Mouse (Mus musculus): Measurements from ENCODE around the gene Nr1i2. TPM values are rescaled to one million over a fixed set of nuclear protein-coding genes. Genes with fewer than 3 reads are reported as not detected.
"Not testable (repeated sequence)": the region's sequence is repeated elsewhere in the genome, so short reads cannot be mapped to it uniquely, and the experiment has no call there.

Gene Nr1i2
- polyA plus RNA-seq, 1 experiment from 2014 or later = 4.8 TPM

DNA sequence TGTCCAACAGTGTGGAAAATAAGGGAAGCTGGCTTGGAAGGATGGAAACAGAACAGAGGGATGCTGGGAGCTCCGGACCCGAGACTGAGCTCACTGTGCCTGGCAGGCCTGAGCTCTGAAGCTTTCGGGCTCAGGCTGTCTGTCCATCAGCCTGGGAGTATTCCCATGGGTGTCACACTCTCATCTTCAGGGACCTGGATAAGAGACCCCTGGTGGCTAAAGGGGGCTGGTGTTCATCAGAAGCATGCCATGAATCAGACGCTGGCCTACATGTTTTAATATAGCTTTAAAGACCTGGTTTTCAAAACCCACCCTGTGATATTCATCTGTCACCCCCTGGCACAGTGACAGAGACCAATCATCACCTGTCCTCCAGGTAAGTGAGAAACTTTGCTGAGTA lies 39.5 kb downstream of the Nr1i2 start:
- no peak overlapping the region for H3K9ac ChIP-seq
- 48% methylated on average over 4 of the region's 4 CpGs for WGBS (ENCODE audit: insufficient replicate concordance)
- H3K27me3 ChIP-seq = no peaks in the 10 kb centered on the region
- H3K4me2 ChIP-seq = no peak overlapping the region
- no peaks in the 10 kb centered on the region for H3K36me3 ChIP-seq (replicated peaks)
- H3K4me1 ChIP-seq (replicated peaks) = no peaks in the 10 kb centered on the region
- H3K4me3 ChIP-seq (replicated peaks) = no peak overlapping the region
- ATAC-seq (ENCODE audit: insufficient read depth) = no peak
- H3K9me3 ChIP-seq (replicated peaks) = no peaks in the 10 kb centered on the region
- H3K27ac ChIP-seq (replicated peaks) = no peak overlapping the region

- no peak overlapping the region for H3K9ac ChIP-seq
Observed at GRCm38 (mm10) chr16:38254001-38254400, 40.6 kb downstream of the Nr1i2 start.

GRCm38 (mm10) chr16:38250467-38250866 lies 44.2 kb downstream of the Nr1i2 start:
- no peak overlapping the region for H3K4me2 ChIP-seq
- H3K4me3 ChIP-seq (replicated peaks) = no peak overlapping the region
- H3K27ac ChIP-seq (replicated peaks) = no peak overlapping the region
- no peaks in the 10 kb centered on the region for H3K36me3 ChIP-seq (replicated peaks)
- ATAC-seq (ENCODE audit: insufficient read depth) = no peak
- H3K27me3 ChIP-seq = no peaks in the 10 kb centered on the region
- no peaks in the 10 kb centered on the region for H3K9me3 ChIP-seq (replicated peaks)
- H3K9ac ChIP-seq = no peak overlapping the region
- whole genome bisulfite sequencing (ENCODE audit: insufficient replicate concordance) = 77% methylated on average over 6 of the region's 6 CpGs
- no peaks in the 10 kb centered on the region for H3K4me1 ChIP-seq (replicated peaks)

More at GRCm38 (mm10) chr16:38254001-38254400, 40.6 kb downstream of the Nr1i2 start:
- no peaks in the 10 kb centered on the region for H3K9me3 ChIP-seq (replicated peaks)
- no peaks in the 10 kb centered on the region for H3K4me1 ChIP-seq (replicated peaks)
- no peaks in the 10 kb centered on the region for H3K27me3 ChIP-seq
- no peak overlapping the region for H3K27ac ChIP-seq (replicated peaks)
- no peak overlapping the region for H3K4me3 ChIP-seq (replicated peaks)
- H3K36me3 ChIP-seq (replicated peaks) = no peaks in the 10 kb centered on the region
- no peak for ATAC-seq (ENCODE audit: insufficient read depth)
- WGBS (ENCODE audit: insufficient replicate concordance) = 78% methylated on average over 14 of the region's 14 CpGs
- H3K4me2 ChIP-seq = no peak overlapping the region

DNA sequence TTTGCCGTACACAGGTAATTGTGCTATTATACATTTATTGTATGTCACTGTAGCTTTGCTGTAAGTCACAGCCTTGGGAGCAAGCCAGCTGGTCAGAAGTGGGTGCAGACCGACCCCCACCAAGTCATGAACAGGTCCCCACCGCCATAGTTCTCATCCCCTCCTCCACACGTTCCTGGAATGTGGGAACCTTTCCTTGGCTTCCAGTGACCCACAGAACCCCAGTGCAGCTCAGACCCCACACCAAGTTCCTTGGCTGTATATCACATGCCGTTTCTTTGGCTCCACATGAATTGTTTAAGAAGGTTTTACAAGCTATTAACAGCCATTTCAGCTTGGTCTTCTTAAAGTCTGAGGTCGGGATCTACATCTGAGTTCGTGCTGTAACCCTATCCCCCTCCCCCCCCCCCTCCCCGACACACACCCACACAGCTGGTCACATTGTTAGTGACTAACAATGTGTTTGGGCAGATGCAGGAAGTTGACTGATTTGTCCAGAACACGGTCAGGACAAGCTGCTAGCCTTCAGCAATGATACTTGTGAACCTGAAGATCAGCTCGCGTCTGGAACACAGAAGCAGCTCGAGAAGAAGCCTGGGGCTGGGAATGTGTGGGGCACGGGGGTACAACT lies 46.2 kb downstream of the Nr1i2 start:
- Histone ChIP-seq H3K4me1 (replicated peaks) (no peaks in the 10 kb centered on the region), H3K9me3 (replicated peaks) (no peaks in the 10 kb centered on the region), H3K27me3 (no peaks in the 10 kb centered on the region), H3K9ac (no peak overlapping the region), H3K27ac (replicated peaks) (no peak overlapping the region), H3K36me3 (replicated peaks) (no peaks in the 10 kb centered on the region; the same call in 1 of the 2 replicates), H3K4me2 (no peak overlapping the region), H3K4me3 (replicated peaks) (no peak overlapping the region)
- WGBS (ENCODE audit: insufficient replicate concordance) = 27% methylated on average over 13 of the region's 13 CpGs
- ATAC-seq (ENCODE audit: insufficient read depth) = no peak

GRCm38 (mm10) chr16:38245849-38246585 lies 48.6 kb downstream of the Nr1i2 start:
- Histone ChIP-seq H3K9ac (no peak overlapping the region), H3K4me1 (replicated peaks) (no peaks in the 10 kb centered on the region), H3K27me3 (no peaks in the 10 kb centered on the region), H3K27ac (replicated peaks) (no peak overlapping the region), H3K36me3 (replicated peaks) (peaks cover 11% of the 10 kb centered on the region), H3K4me3 (replicated peaks) (no peak overlapping the region), H3K4me2 (no peak overlapping the region), H3K9me3 (replicated peaks) (no peaks in the 10 kb centered on the region)
- ATAC-seq (ENCODE audit: insufficient read depth) = no peak
- WGBS (ENCODE audit: insufficient replicate concordance) = 66% methylated on average over 5 of the region's 5 CpGs

GRCm38 (mm10) chr16:38245379-38245778 lies 49.2 kb downstream of the Nr1i2 start:
- no peaks in the 10 kb centered on the region for H3K27me3 ChIP-seq
- H3K4me1 ChIP-seq (replicated peaks) = no peaks in the 10 kb centered on the region
- peaks cover 15% of the 10 kb centered on the region for H3K36me3 ChIP-seq (replicated peaks)
- H3K9ac ChIP-seq = no peak overlapping the region
- WGBS (ENCODE audit: insufficient replicate concordance) = 66% methylated on average over 2 of the region's 2 CpGs
- H3K4me2 ChIP-seq = no peak overlapping the region
- H3K4me3 ChIP-seq (replicated peaks) = no peak overlapping the region
- ATAC-seq (ENCODE audit: insufficient read depth) = no peak
- H3K27ac ChIP-seq (replicated peaks) = no peak overlapping the region
- no peaks in the 10 kb centered on the region for H3K9me3 ChIP-seq (replicated peaks)

GRCm38 (mm10) chr16:38244111-38244510 lies 50.5 kb downstream of the Nr1i2 start:
- 75% methylated on average over 6 of the region's 6 CpGs for WGBS (ENCODE audit: insufficient replicate concordance)

GRCm38 (mm10) chr16:38240167-38240566 lies 54.5 kb downstream of the Nr1i2 start:
- no peak overlapping the region for H3K9ac ChIP-seq
- 88% methylated on average over 10 of the region's 10 CpGs for WGBS (ENCODE audit: insufficient replicate concordance)

More at GRCm38 (mm10) chr16:38244111-38244510, 50.5 kb downstream of the Nr1i2 start:
- ATAC-seq (ENCODE audit: insufficient read depth) = no peak
- H3K4me2 ChIP-seq = no peak overlapping the region
- H3K4me3 ChIP-seq (replicated peaks) = no peak overlapping the region
- H3K9me3 ChIP-seq (replicated peaks) = no peaks in the 10 kb centered on the region
- no peaks in the 10 kb centered on the region for H3K4me1 ChIP-seq (replicated peaks)
- H3K27ac ChIP-seq (replicated peaks) = no peak overlapping the region
- no peaks in the 10 kb centered on the region for H3K27me3 ChIP-seq
- no peak overlapping the region for H3K9ac ChIP-seq
- peaks cover 15% of the 10 kb centered on the region for H3K36me3 ChIP-seq (replicated peaks)

GRCm38 (mm10) chr16:38239729-38240128 lies 54.9 kb downstream of the Nr1i2 start:
- peaks cover 15% of the 10 kb centered on the region for H3K36me3 ChIP-seq (replicated peaks)
- no peak overlapping the region for H3K4me2 ChIP-seq
- no peak for ATAC-seq (ENCODE audit: insufficient read depth)
- no peak overlapping the region for H3K9ac ChIP-seq
- H3K4me3 ChIP-seq (replicated peaks) = no peak overlapping the region
- H3K4me1 ChIP-seq (replicated peaks) = no peaks in the 10 kb centered on the region
- H3K9me3 ChIP-seq (replicated peaks) = no peaks in the 10 kb centered on the region
- no peak overlapping the region for H3K27ac ChIP-seq (replicated peaks)
- WGBS (ENCODE audit: insufficient replicate concordance) = 29% methylated on average over 5 of the region's 5 CpGs
- H3K27me3 ChIP-seq = no peaks in the 10 kb centered on the region

More at GRCm38 (mm10) chr16:38240167-38240566, 54.5 kb downstream of the Nr1i2 start:
- ATAC-seq (ENCODE audit: insufficient read depth) = no peak
- Histone ChIP-seq H3K27ac (replicated peaks) (no peak overlapping the region), H3K4me2 (no peak overlapping the region), H3K4me3 (replicated peaks) (no peak overlapping the region), H3K36me3 (replicated peaks) (peaks cover 15% of the 10 kb centered on the region), H3K27me3 (no peaks in the 10 kb centered on the region), H3K4me1 (replicated peaks) (no peaks in the 10 kb centered on the region), H3K9me3 (replicated peaks) (no peaks in the 10 kb centered on the region)

GRCm38 (mm10) chr16:38236936-38237585 lies 57.6 kb downstream of the Nr1i2 start:
- Histone ChIP-seq H3K4me3 (replicated peaks) (no peak overlapping the region), H3K27me3 (no peaks in the 10 kb centered on the region), H3K4me2 (no peak overlapping the region), H3K9me3 (replicated peaks) (no peaks in the 10 kb centered on the region), H3K4me1 (replicated peaks) (no peaks in the 10 kb centered on the region), H3K9ac (no peak overlapping the region), H3K27ac (replicated peaks) (no peak overlapping the region), H3K36me3 (replicated peaks) (peaks cover 8% of the 10 kb centered on the region)
- WGBS (ENCODE audit: insufficient replicate concordance) = 24% methylated on average over 4 of the region's 4 CpGs
- no peak for ATAC-seq (ENCODE audit: insufficient read depth)

- WGBS (ENCODE audit: insufficient replicate concordance) = 83% methylated on average over 5 of the region's 5 CpGs
- H3K27me3 ChIP-seq; H3K27ac ChIP-seq (replicated peaks); H3K4me2 ChIP-seq; H3K9me3 ChIP-seq (replicated peaks); H3K4me3 ChIP-seq (replicated peaks); H3K4me1 ChIP-seq (replicated peaks); ATAC-seq (ENCODE audit: insufficient read depth); H3K9ac ChIP-seq: not testable (repeated sequence)
- H3K36me3 ChIP-seq (replicated peaks) = peaks cover 36% of the 10 kb centered on the region
Observed at GRCm38 (mm10) chr16:38222491-38222890, 72.1 kb downstream of the Nr1i2 start.

All from liver, embryonic 15.5 days (tissue).